ENCODE assay signal across 11 mouse cellular contexts in the genomic region with DNA sequence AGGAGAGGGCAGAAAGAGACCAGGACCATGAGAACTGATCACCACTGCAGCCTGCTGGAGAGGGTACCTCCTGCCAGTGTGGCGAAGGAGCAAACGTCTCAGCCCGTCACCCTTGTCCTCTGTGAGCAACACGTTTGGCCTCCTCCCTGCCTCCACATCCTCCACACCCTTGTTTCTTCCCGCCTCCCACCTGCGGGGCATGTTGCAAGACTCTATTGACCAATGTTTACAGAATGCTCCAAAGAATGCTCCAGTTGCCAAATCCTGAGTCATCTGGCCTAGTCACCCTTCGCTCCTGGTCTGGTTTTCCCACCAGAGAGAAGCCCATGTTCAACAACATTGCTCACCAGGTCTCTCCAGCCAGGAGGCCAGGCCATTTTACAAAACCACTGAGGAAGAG. TPM values are rescaled to one million over a fixed set of nuclear protein-coding genes. Genes with fewer than 3 reads are reported as not detected.
DNase-seq lines count a peak whose midpoint lies in the region; ATAC-seq and TF ChIP-seq lines count a peak whose summit lies in the region.
"Had no signal": no experiment of that assay in that cellular context is flagged by ENCODE, and none has a peak within 500 bp of the region (broad histone marks: within the 10 kb centered on the region; RNA-seq: fewer than 3 reads in every experiment).

No protein-coding gene starts in this region.

- no peak for TF ChIP-seq CTCF in layer of hippocampus, adult 2 months (conservative IDR thresholded peaks at IDR 0.05)
- no peak for TF ChIP-seq CTCF in bone marrow, adult 2 months (IDR thresholded peaks at IDR 0.05; ENCODE audit: control insufficient read depth, insufficient read depth, low read length)
- no peak for TF ChIP-seq CTCF in liver, embryonic 14.5 days (IDR thresholded peaks at IDR 0.05; ENCODE audit: low read depth)

- H3K9me3 ChIP-seq in liver, embryonic 14.5 days (ENCODE audit: control insufficient read depth, low read length): no peaks in the 10 kb centered on the region
- no peaks in the 10 kb centered on the region for H3K9me3 ChIP-seq in stomach, embryonic 15.5 days
- no peaks in the 10 kb centered on the region for H3K9me3 ChIP-seq in midbrain, embryonic 10.5 days (replicated peaks)
- H3K9me3 ChIP-seq: midbrain, embryonic 12.5 days had no signal

- TF ChIP-seq POLR2A in bone marrow, adult 2 months (IDR thresholded peaks at IDR 0.05; ENCODE audit: borderline replicate concordance, control insufficient read depth, low read depth, low read length): no peak

- peaks cover 11% of the 10 kb centered on the region for H3K4me1 ChIP-seq in bone marrow, adult 2 months (ENCODE audit: control insufficient read depth, insufficient read depth, low read length)
- peaks cover 0 to 19% of the 10 kb centered on the region in 2 experiments; a peak in 2 of 4 replicates for H3K4me1 ChIP-seq in liver, embryonic 14.5 days (replicated peaks; ENCODE audit: control insufficient read depth in 2 of 2, insufficient read depth in 2 of 2, low read length in 1 of 2)
- H3K4me1 ChIP-seq in stomach, embryonic 15.5 days: peaks cover 13% of the 10 kb centered on the region
- H3K4me1 ChIP-seq in midbrain, embryonic 10.5 days: peaks cover 67% of the 10 kb centered on the region

- no peak overlapping the region for H3K9ac ChIP-seq in liver, embryonic 14.5 days (replicated peaks)
- H3K9ac ChIP-seq in stomach, embryonic 15.5 days: no peak overlapping the region
- H3K9ac ChIP-seq: midbrain, embryonic 12.5 days had no signal

- peak; percentile 33; the same call in 1 of the 2 replicates for ATAC-seq in liver, embryonic 14.5 days (ENCODE audit: insufficient read depth)
- ATAC-seq in stomach, embryonic 15.5 days (ENCODE audit: insufficient read depth, low FRiP score, low read depth): peak; percentile 37; the same call in 1 of the 2 replicates
- ATAC-seq in activated CD4-positive, CD25-positive, alpha-beta regulatory T cell, adult 4 months: no peak

- H3K27me3 ChIP-seq in liver, embryonic 14.5 days (ENCODE audit: control insufficient read depth, insufficient read depth, low read length): no peaks in the 10 kb centered on the region
- H3K27me3 ChIP-seq in stomach, embryonic 15.5 days (replicated peaks): no peaks in the 10 kb centered on the region
- H3K27me3 ChIP-seq in midbrain, embryonic 10.5 days (ENCODE audit: low read depth, poor library complexity, severe bottlenecking): peaks cover 39% of the 10 kb centered on the region

- TF ChIP-seq EP300 in liver, embryonic 14.5 days (IDR thresholded peaks at IDR 0.05; ENCODE audit: low read depth): no peak

- DNase-seq in layer of hippocampus, adult 2 months (ENCODE audit: low spot score in 2 of 2): no peak
- DNase-seq in layer of hippocampus, adult 9-11 months: no peak
- DNase-seq in liver, embryonic 14.5 days (ENCODE audit: low read depth in 3 of 3, low spot score in 3 of 3): no peak
- DNase-seq in midbrain, embryonic 10.5 days (ENCODE audit: low spot score): no peak
- DNase-seq in cerebellum, adult 9-10 months: no peak
- DNase-seq: cerebellum, adult 9-11 months; right cerebral cortex, postnatal 14 days had no signal

- H3K36me3 ChIP-seq in liver, embryonic 14.5 days (replicated peaks; ENCODE audit: control insufficient read depth, insufficient read depth, low read depth): no peaks in the 10 kb centered on the region
- H3K36me3 ChIP-seq in stomach, embryonic 15.5 days: no peaks in the 10 kb centered on the region
- no peaks in the 10 kb centered on the region for H3K36me3 ChIP-seq in midbrain, embryonic 10.5 days
- H3K36me3 ChIP-seq: midbrain, embryonic 12.5 days had no signal

- H3K27ac ChIP-seq in layer of hippocampus, adult 2 months: peak overlapping the region; percentile 59; the same call in 1 of the 2 replicates
- H3K27ac ChIP-seq in bone marrow, adult 2 months (ENCODE audit: control insufficient read depth, insufficient read depth, low read depth, low read length, poor library complexity): peak overlapping the region; percentile 30; the same call in 1 of the 2 replicates
- H3K27ac ChIP-seq in liver, embryonic 14.5 days: no peak overlapping the region; the same call in 1 of the 2 replicates
- peak overlapping the region; percentile 57 for H3K27ac ChIP-seq in stomach, embryonic 15.5 days
- no peak overlapping the region; the same call in 1 of the 2 replicates for H3K27ac ChIP-seq in midbrain, embryonic 10.5 days (replicated peaks)
- H3K27ac ChIP-seq: midbrain, embryonic 12.5 days had no signal

- H3K4me3 ChIP-seq in layer of hippocampus, adult 2 months: no peak overlapping the region
- no peak overlapping the region for H3K4me3 ChIP-seq in bone marrow, adult 2 months (replicated peaks; ENCODE audit: control insufficient read depth, low read depth, low read length)
- H3K4me3 ChIP-seq in liver, embryonic 14.5 days (ENCODE audit: insufficient read depth in 1 of 2, low read depth in 2 of 2, low read length in 2 of 2): no peak overlapping the region
- no peak overlapping the region for H3K4me3 ChIP-seq in stomach, embryonic 15.5 days (replicated peaks)
- H3K4me3 ChIP-seq in midbrain, embryonic 10.5 days: no peak overlapping the region
- H3K4me3 ChIP-seq: midbrain, embryonic 12.5 days had no signal

- 23% methylated on average over 7 of the region's 7 CpGs for WGBS in bone marrow, adult 2 months
- WGBS in liver, embryonic 14.5 days (ENCODE audit: insufficient replicate concordance): 43% methylated on average over 7 of the region's 7 CpGs
- 62% methylated on average over 7 of the region's 7 CpGs for WGBS in stomach, embryonic 15.5 days
- 63% methylated on average over 7 of the region's 7 CpGs for WGBS in midbrain, embryonic 10.5 days

- H3K4me2 ChIP-seq in liver, embryonic 14.5 days (ENCODE audit: low read depth): no peak overlapping the region
- H3K4me2 ChIP-seq in stomach, embryonic 15.5 days: no peak overlapping the region
- H3K4me2 ChIP-seq: midbrain, embryonic 12.5 days had no signal

RNA-seq across cellular contexts. Expression of gene Ier5, which starts 24.6 kb away (rescaled TPM):
- 10 to 100 TPM; 26.5 to 28.1 TPM for total RNA-seq in layer of hippocampus, adult 2 months (2021)
- polyA plus RNA-seq in bone marrow, adult 2 months (2011; ENCODE audit: insufficient read depth, insufficient read length, low replicate concordance, missing spikeins): 10.4 and 18.8 TPM in 2 replicates
- 4.9 and 5.8 TPM in 2 replicates for polyA plus RNA-seq in liver, embryonic 14.5 days (2012; rRNA removed)
- polyA plus RNA-seq in liver, embryonic 14.5 days (2014; fragmentation: Nextera tagmentation; extraction: Ambion mirVana): 2.9 and 3.3 TPM in 2 replicates
- 5.8 TPM in 2 replicates for polyA plus RNA-seq in stomach, embryonic 15.5 days (2015; fragmentation: Nextera tagmentation; extraction: Ambion mirVana)
- polyA plus RNA-seq in activated CD4-positive, CD25-positive, alpha-beta regulatory T cell, adult 4 months (2017; shearing (Covaris generic)): 1 to 10 TPM; 5.0 to 7.9 TPM
- 4.0 and 4.3 TPM in 2 replicates for polyA plus RNA-seq in midbrain, embryonic 10.5 days (2016; fragmentation: Nextera tagmentation; extraction: Ambion mirVana)

Comparison
In these comparisons a context has a peak if more than half of its experiments do, and no peak if none do; other contexts are left out.
1. H3K27ac ChIP-seq: peak in layer of hippocampus, adult 2 months (single experiment), bone marrow, adult 2 months (single experiment) and stomach, embryonic 15.5 days (single experiment); none in liver, embryonic 14.5 days (single experiment) and midbrain, embryonic 10.5 days (single experiment).